Mouse (Mus musculus): ENCODE results near the gene Mvb12b.
"Not testable (repeated sequence)": the region's sequence is repeated elsewhere in the genome, so short reads cannot be mapped to it uniquely, and the experiment has no call there.

The Mvb12b gene

GRCm38 (mm10) chr2:33887328-33888099 lies at the start of gene Mvb12b:
Gene Mvb12b, minus strand, starts transcription at chr2:33887946.
- peak; percentile 65 for DNase-seq (ENCODE audit: low spot score)

GRCm38 (mm10) chr2:33935756-33936155 lies 48.0 kb upstream of the Mvb12b start:
- DNase-seq (ENCODE audit: low spot score) = no peak

- DNase-seq (ENCODE audit: low spot score) = peak; percentile 58
These were observed 46.1 kb upstream of the Mvb12b start for GRCm38 (mm10) chr2:33933606-33934510.

GRCm38 (mm10) chr2:33931161-33931560 lies 43.4 kb upstream of the Mvb12b start:
- DNase-seq (ENCODE audit: low spot score) = no peak

GRCm38 (mm10) chr2:33925288-33925687 lies 37.5 kb upstream of the Mvb12b start:
- no peak for DNase-seq (ENCODE audit: low spot score)

GRCm38 (mm10) chr2:33923482-33923881 lies 35.7 kb upstream of the Mvb12b start:
- DNase-seq (ENCODE audit: low spot score) = no peak

- no peak for DNase-seq (ENCODE audit: low spot score)
These were observed 34.7 kb upstream of the Mvb12b start for GRCm38 (mm10) chr2:33922466-33922865.

GRCm38 (mm10) chr2:33919934-33920615 lies 32.3 kb upstream of the Mvb12b start:
- DNase-seq (ENCODE audit: low spot score) = no peak

GRCm38 (mm10) chr2:33918824-33919223 lies 31.1 kb upstream of the Mvb12b start:
- no peak for DNase-seq (ENCODE audit: low spot score)

GRCm38 (mm10) chr2:33918318-33918717 lies 30.6 kb upstream of the Mvb12b start:
- peak; percentile 23 for DNase-seq (ENCODE audit: low spot score)

GRCm38 (mm10) chr2:33916603-33917002 lies 28.9 kb upstream of the Mvb12b start:
- DNase-seq (ENCODE audit: low spot score) = no peak

GRCm38 (mm10) chr2:33914998-33915397 lies 27.3 kb upstream of the Mvb12b start:
- no peak for DNase-seq (ENCODE audit: low spot score)

GRCm38 (mm10) chr2:33914334-33914733 lies 26.6 kb upstream of the Mvb12b start:
- DNase-seq (ENCODE audit: low spot score) = no peak

GRCm38 (mm10) chr2:33913598-33913997 lies 25.9 kb upstream of the Mvb12b start:
- not testable (repeated sequence) for DNase-seq (ENCODE audit: low spot score)

- DNase-seq (ENCODE audit: low spot score) = no peak
These were observed 25.0 kb upstream of the Mvb12b start for GRCm38 (mm10) chr2:33912741-33913140.

- no peak for DNase-seq (ENCODE audit: low spot score)
These were observed 20.6 kb upstream of the Mvb12b start for GRCm38 (mm10) chr2:33908374-33908773.

GRCm38 (mm10) chr2:33907174-33907573 lies 19.4 kb upstream of the Mvb12b start:
- DNase-seq (ENCODE audit: low spot score) = no peak

- DNase-seq (ENCODE audit: low spot score) = no peak
These were observed 8.1 kb upstream of the Mvb12b start for GRCm38 (mm10) chr2:33895829-33896228.

GRCm38 (mm10) chr2:33893151-33893550 lies 5.4 kb upstream of the Mvb12b start:
- no peak for DNase-seq (ENCODE audit: low spot score)

- DNase-seq (ENCODE audit: low spot score) = no peak
These were observed 4.6 kb upstream of the Mvb12b start for GRCm38 (mm10) chr2:33892354-33892753.

- DNase-seq (ENCODE audit: low spot score) = peak; percentile 47
These were observed 297 bp upstream of the Mvb12b start for GRCm38 (mm10) chr2:33888100-33888385.

Data from MN1 (cell line).